Mouse (Mus musculus) brain, embryonic 14.5 days (tissue): ENCODE data around the gene Plpp2. TPM values are rescaled to one million over a fixed set of nuclear protein-coding genes. Genes with fewer than 3 reads are reported as not detected.
A peak's percentile ranks its signal among the peaks of the same experiment; 100 is the strongest.

Experiments used
- DNase-seq: peaks from one replicate; pipeline ENCODE4 v3.0.0-alpha.2; 2011; ENCODE audit warnings: low read depth
- CTCF ChIP-seq: fragments of 200-500 bp; IDR thresholded peaks from 2 replicates; pipeline ENCODE4 v1.5.1; 2012; ENCODE audit warnings: inconsistent platforms, mild to moderate bottlenecking, moderate library complexity, borderline replicate concordance; ENCODE audit not compliant: insufficient read depth, insufficient read length; ENCODE audit errors: extremely low read depth
- POLR2A ChIP-seq: fragments of 200-500 bp; IDR thresholded peaks from 2 replicates; pipeline ENCODE4 v1.6.1; 2012; ENCODE audit warnings: mild to moderate bottlenecking, inconsistent platforms, borderline replicate concordance; ENCODE audit not compliant: poor library complexity, insufficient read depth, insufficient read length, severe bottlenecking; ENCODE audit errors: extremely low read depth
- polyA plus RNA-seq: library from polyadenylated mRNA; depleted of rRNA; stranded (reverse); fragments of >200 nt; gene quantifications from 2 replicates; pipeline ENCODE4 v1.2.3, GENCODE M21; 2012; rRNA removed

Gene Plpp2
- polyA plus RNA-seq, 1 experiment = 13.8 TPM

DNA sequence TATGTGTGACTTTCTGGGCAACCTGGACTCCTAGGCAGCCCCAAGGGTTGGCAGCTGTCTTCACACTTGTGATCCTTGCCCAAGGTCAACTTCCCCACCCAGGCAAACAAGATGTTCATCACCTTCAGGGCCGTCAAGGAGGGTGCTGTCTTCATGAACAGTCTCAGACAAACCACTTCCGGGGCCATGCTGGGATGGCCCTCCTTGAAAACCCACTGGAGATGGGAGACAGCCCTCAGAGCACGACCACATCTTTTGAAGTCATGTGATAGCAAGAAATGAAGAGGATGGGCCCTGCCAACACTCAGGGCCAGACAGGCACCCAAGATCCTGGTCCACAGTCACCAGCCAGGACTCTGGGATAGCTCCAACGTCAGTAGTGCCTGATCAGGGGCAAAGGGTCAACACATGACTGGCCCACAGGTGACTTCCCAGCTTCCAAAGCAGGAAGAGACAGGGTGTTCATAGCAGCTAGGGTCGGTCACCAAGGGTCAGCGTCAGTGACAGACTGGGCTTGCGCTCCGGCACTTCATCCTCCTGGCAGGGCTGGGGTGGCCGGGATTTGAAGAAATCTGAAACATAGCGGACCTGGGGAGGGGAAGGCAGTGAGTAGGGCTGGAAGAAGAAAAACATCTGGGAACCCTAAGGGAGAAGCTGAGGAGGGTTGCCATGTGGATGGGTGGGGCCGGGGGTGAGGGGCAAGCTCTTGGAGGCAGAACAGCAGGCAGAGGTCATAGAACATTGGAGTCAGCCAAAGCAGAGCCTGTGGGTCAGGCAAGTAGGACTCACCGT, 6.7 kb downstream of the Plpp2 start:
- TF ChIP-seq CTCF (no peak), POLR2A (no peak)

GRCm38 (mm10) chr10:79525456-79526325, 7.9 kb downstream of the Plpp2 start:
- no peak for DNase-seq
- TF ChIP-seq POLR2A = no peak
- TF ChIP-seq CTCF = no peak

More for the DNA sequence above, 6.7 kb downstream of the Plpp2 start:
- DNase-seq = no peak

DNA sequence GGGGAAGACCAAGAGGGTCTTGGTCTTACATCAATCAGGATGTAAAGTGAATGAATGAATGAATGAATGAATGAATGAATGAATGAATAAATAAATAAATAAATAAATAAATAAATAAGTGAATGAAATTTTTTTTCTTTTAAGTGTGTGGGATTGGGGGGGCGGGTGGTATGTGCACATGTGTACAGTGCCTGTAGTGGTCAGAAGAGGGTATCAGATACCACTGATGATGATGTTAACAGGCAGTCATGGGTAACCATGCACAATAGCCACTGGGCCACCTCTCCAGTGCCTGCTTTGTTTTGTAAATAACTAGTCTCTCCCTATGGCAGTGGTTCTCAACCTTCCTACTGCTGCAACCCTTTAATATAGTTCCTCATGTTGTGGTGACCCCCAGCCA, 9.2 kb downstream of the Plpp2 start:
- no peak for DNase-seq
- TF ChIP-seq POLR2A = no peak
- no peak for TF ChIP-seq CTCF

GRCm38 (mm10) chr10:79506709-79507108, 26.9 kb downstream of the Plpp2 start:
- DNase-seq = no peak
- TF ChIP-seq POLR2A (no peak), CTCF (no peak)

DNA sequence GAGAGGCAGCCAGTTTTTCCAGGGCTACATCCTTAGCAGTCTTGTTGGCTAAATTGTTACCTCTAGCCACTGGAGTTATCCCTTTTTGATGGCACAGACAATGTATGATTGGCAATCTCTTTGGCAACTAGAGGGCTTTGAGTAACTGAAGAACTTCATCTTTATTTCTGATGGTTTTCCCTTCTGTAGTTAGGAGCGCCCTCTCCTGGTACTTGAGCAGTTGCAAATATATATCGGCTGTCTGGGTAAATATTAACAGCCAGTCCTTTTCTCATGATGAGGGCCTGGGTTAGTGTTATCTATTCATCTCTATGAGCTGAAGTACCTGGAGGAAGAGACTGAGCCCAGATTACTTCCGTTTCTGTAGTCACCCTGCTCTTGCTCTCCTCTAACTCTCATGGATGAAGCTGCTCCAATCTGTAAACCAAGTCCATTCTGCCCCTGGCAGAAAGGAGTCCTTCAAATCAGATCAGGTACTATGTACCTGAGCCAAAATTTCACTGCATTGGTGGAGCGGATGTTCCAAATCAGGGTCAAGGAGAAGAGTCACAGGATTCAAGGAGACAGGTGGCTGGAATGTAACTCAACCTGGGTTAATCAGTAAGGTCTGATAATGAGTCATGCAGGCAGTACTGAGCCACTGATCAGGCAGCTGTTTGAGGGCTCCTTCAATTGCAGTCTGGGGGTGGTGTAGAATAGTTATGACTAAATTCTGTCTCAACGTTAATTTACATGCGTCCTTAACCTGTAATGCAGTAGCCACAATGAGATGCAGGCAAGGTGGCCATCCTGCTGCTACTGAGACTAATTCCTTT, 30.6 kb downstream of the Plpp2 start:
- TF ChIP-seq CTCF (no peak), POLR2A (no peak)
- DNase-seq = peak; percentile 12

DNA sequence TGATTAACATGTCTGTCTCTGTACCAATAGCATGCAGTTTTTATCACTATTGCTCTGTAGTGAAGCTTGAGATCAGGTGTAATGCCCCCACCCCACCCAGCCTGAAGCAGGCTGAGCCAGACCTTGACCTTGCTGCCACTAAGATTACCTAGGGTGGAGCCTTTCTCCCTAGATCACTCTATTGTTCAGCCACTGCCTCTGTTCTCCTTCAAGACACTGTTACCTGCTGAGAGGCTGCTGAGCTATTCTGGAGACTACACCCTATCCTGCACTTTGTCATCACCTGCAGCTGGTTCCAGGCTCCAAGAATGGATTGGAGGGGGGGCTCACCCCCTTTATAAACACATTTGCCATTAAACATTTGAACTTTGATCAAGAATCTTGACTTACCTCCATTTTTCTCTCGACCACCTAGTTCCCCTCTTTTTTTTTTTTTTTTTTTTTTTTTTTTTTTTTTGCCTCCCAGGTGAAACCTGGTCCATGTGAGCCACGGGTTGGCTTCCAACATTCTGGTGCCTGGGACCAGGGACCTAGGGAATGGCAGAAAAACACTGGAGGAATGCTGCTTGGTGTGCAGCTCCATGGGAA, 36.8 kb downstream of the Plpp2 start:
- TF ChIP-seq CTCF (no peak), POLR2A (no peak)
- DNase-seq = no peak

- DNase-seq = no peak
- TF ChIP-seq POLR2A (no peak), CTCF (no peak)
Measured at GRCm38 (mm10) chr10:79495886-79496285, 37.7 kb downstream of the Plpp2 start.

Other genes with a start within 250 kb of the Plpp2 start
- not detected in 2 replicates for gene Vmn2r82, start 177.3 kb downstream of the Plpp2 start, polyA plus RNA-seq
- not detected in 2 replicates for gene Vmn2r83, start 65.1 kb downstream of the Plpp2 start, polyA plus RNA-seq
- 128 and 178 TPM in 2 replicates for gene Mier2, start 21.4 kb upstream of the Plpp2 start, polyA plus RNA-seq
- gene Theg, start 53.5 kb upstream of the Plpp2 start, polyA plus RNA-seq = not detected in 2 replicates
- gene C2cd4c, start 80.2 kb upstream of the Plpp2 start, polyA plus RNA-seq = 8.2 and 10.4 TPM in 2 replicates
- gene Shc2, start 104.1 kb upstream of the Plpp2 start, polyA plus RNA-seq = 48.1 and 54.9 TPM in 2 replicates
- gene Odf3l2, start 111.9 kb upstream of the Plpp2 start, polyA plus RNA-seq = 0.11 TPM in 1 of 2 replicates, not detected in the other
- 0.87 and 1.1 TPM in 2 replicates for gene Madcam1, start 130.8 kb upstream of the Plpp2 start, polyA plus RNA-seq
- 68.2 and 69.2 TPM in 2 replicates for gene Tpgs1, start 135.6 kb upstream of the Plpp2 start, polyA plus RNA-seq
- gene Cdc34, start 148.4 kb upstream of the Plpp2 start, polyA plus RNA-seq = 121 and 151 TPM in 2 replicates
- 1.4 and 1.9 TPM in 2 replicates for gene Gzmm, start 155.2 kb upstream of the Plpp2 start, polyA plus RNA-seq
- 593 and 631 TPM in 2 replicates for gene Bsg, start 170.7 kb upstream of the Plpp2 start, polyA plus RNA-seq
- 8.3 and 16.1 TPM in 2 replicates for gene Hcn2, start 182.8 kb upstream of the Plpp2 start, polyA plus RNA-seq
- 63.0 and 81.6 TPM in 2 replicates for gene Polrmt, start 212.8 kb upstream of the Plpp2 start, polyA plus RNA-seq
- 0.28 and 0.74 TPM in 2 replicates for gene Fgf22, start 221.3 kb upstream of the Plpp2 start, polyA plus RNA-seq
- 157 and 182 TPM in 2 replicates for gene Rnf126, start 233.2 kb upstream of the Plpp2 start, polyA plus RNA-seq
- gene Fstl3, start 243.5 kb upstream of the Plpp2 start, polyA plus RNA-seq = 1.7 and 2.2 TPM in 2 replicates